Mouse (Mus musculus) hindbrain, embryonic 10.5 days (tissue): ENCODE measurements around the gene Fry. TPM values are rescaled to one million over a fixed set of nuclear protein-coding genes. Genes with fewer than 3 reads are reported as not detected.

Experiments
- DNase-seq: peaks from one replicate; pipeline ENCODE4 v3.0.0-alpha.2; 2017; ENCODE audit warnings: low spot score
- H3K27ac ChIP-seq: fragments of 300-500 bp; sonication (generic); 2 replicates; pipeline ENCODE4 v1.5.1; 2016; ENCODE audit warnings: mild to moderate bottlenecking, moderate library complexity
- H3K27me3 ChIP-seq: fragments of 300-500 bp; sonication (generic); 2 replicates; pipeline ENCODE4 v1.6.1; 2016; ENCODE audit warnings: mild to moderate bottlenecking; ENCODE audit not compliant: poor library complexity, insufficient read depth, severe bottlenecking
- H3K36me3 ChIP-seq: fragments of 300-500 bp; sonication (generic); 2 replicates; pipeline ENCODE4 v1.6.1; 2016; ENCODE audit warnings: mild to moderate bottlenecking, moderate library complexity
- H3K4me1 ChIP-seq: fragments of 300-500 bp; sonication (generic); replicated peaks from 2 replicates; pipeline ENCODE4 v1.6.1; 2016; ENCODE audit warnings: mild to moderate bottlenecking
- H3K4me3 ChIP-seq: fragments of 300-500 bp; sonication (generic); 2 replicates; pipeline ENCODE4 v1.5.1; 2016; ENCODE audit warnings: mild to moderate bottlenecking, moderate library complexity
- H3K9me3 ChIP-seq: fragments of 300-500 bp; sonication (generic); 2 replicates; pipeline ENCODE4 v1.6.1; 2016; ENCODE audit warnings: mild to moderate bottlenecking, moderate library complexity
- WGBS: fragments of 180-500 bp; shearing (Covaris S2); methylation state at CpG from one replicate; pipeline ENCODE4 v1.1.7; 2016; 5-methylcytosine and 5-hydroxymethylcytosine counted together
- polyA plus RNA-seq: library from polyadenylated mRNA; unstranded; fragments of >200 nt; fragmentation: Nextera tagmentation; extraction: Ambion mirVana; gene quantifications from 2 replicates; pipeline ENCODE4 v1.2.1, GENCODE M21; 2016

Gene Fry
- polyA plus RNA-seq, 1 experiment from 2014 or later: 12.5 TPM

GRCm38 (mm10) chr5:150272173-150272572 lies 153.7 kb downstream of the Fry start:
- WGBS: 92% methylated on average over 9 of the region's 9 CpGs
- Histone ChIP-seq H3K4me3 (no peak overlapping the region), H3K36me3 (no peaks in the 10 kb centered on the region), H3K27ac (no peak overlapping the region), H3K4me1 (no peaks in the 10 kb centered on the region), H3K27me3 (no peaks in the 10 kb centered on the region), H3K9me3 (0 out of 2 replicates have a peak, but pooled peaks cover 10% of the 10 kb centered on the region)
- no peak for DNase-seq

GRCm38 (mm10) chr5:150275314-150275713 lies 156.9 kb downstream of the Fry start:
- Histone ChIP-seq H3K27me3 (no peaks in the 10 kb centered on the region), H3K36me3 (no peaks in the 10 kb centered on the region), H3K4me3 (no peak overlapping the region), H3K27ac (no peak overlapping the region), H3K9me3 (0 out of 2 replicates have a peak, but pooled peaks cover 5% of the 10 kb centered on the region), H3K4me1 (no peaks in the 10 kb centered on the region)
- WGBS: 94% methylated on average over 6 of the region's 6 CpGs
- no peak for DNase-seq

- H3K27me3 ChIP-seq: no peaks in the 10 kb centered on the region
- H3K4me3 ChIP-seq: no peak overlapping the region
- WGBS: 84% methylated on average over 4 of the region's 4 CpGs
- no peaks in the 10 kb centered on the region for H3K36me3 ChIP-seq
- no peaks in the 10 kb centered on the region for H3K4me1 ChIP-seq
- no peak overlapping the region for H3K27ac ChIP-seq
- DNase-seq: no peak
- H3K9me3 ChIP-seq: peaks cover 11% of the 10 kb centered on the region
Observed at GRCm38 (mm10) chr5:150276611-150277010, 158.2 kb downstream of the Fry start.

GRCm38 (mm10) chr5:150279387-150279786 lies 160.9 kb downstream of the Fry start:
- no peak overlapping the region for H3K4me3 ChIP-seq
- no peak for DNase-seq
- peaks cover 11% of the 10 kb centered on the region for H3K9me3 ChIP-seq
- WGBS: 89% methylated on average over 6 of the region's 6 CpGs
- H3K4me1 ChIP-seq: no peaks in the 10 kb centered on the region
- no peaks in the 10 kb centered on the region for H3K36me3 ChIP-seq
- H3K27ac ChIP-seq: no peak overlapping the region
- H3K27me3 ChIP-seq: no peaks in the 10 kb centered on the region

- H3K4me1 ChIP-seq: no peaks in the 10 kb centered on the region
- 80% methylated on average over 2 of the region's 2 CpGs for WGBS
- no peak for DNase-seq
- H3K9me3 ChIP-seq: peaks cover 6% of the 10 kb centered on the region
- no peaks in the 10 kb centered on the region for H3K36me3 ChIP-seq
- H3K27ac ChIP-seq: no peak overlapping the region
- H3K27me3 ChIP-seq: no peaks in the 10 kb centered on the region
- H3K4me3 ChIP-seq: no peak overlapping the region
Observed at GRCm38 (mm10) chr5:150281084-150281483, 162.6 kb downstream of the Fry start.

GRCm38 (mm10) chr5:150282091-150282490 lies 163.6 kb downstream of the Fry start:
- peaks cover 6% of the 10 kb centered on the region for H3K9me3 ChIP-seq
- no peak overlapping the region for H3K4me3 ChIP-seq
- no peaks in the 10 kb centered on the region for H3K27me3 ChIP-seq
- 79% methylated on average over 7 of the region's 7 CpGs for WGBS
- no peak for DNase-seq
- H3K36me3 ChIP-seq: no peaks in the 10 kb centered on the region
- H3K4me1 ChIP-seq: no peaks in the 10 kb centered on the region
- no peak overlapping the region for H3K27ac ChIP-seq

GRCm38 (mm10) chr5:150287949-150288348 lies 169.5 kb downstream of the Fry start:
- 85% methylated on average over 7 of the region's 7 CpGs for WGBS
- no peak for DNase-seq

GRCm38 (mm10) chr5:150289611-150290010 lies 171.2 kb downstream of the Fry start:
- DNase-seq: no peak
- Histone ChIP-seq H3K27me3 (no peaks in the 10 kb centered on the region), H3K36me3 (no peaks in the 10 kb centered on the region), H3K4me3 (no peak overlapping the region), H3K27ac (no peak overlapping the region), H3K4me1 (peaks cover 10% of the 10 kb centered on the region), H3K9me3 (no peaks in the 10 kb centered on the region)
- WGBS: 75% methylated on average over 8 of the region's 8 CpGs

More at GRCm38 (mm10) chr5:150287949-150288348, 169.5 kb downstream of the Fry start:
- Histone ChIP-seq H3K9me3 (no peaks in the 10 kb centered on the region), H3K27ac (no peak overlapping the region), H3K27me3 (no peaks in the 10 kb centered on the region), H3K36me3 (no peaks in the 10 kb centered on the region), H3K4me1 (peaks cover 9% of the 10 kb centered on the region; the same call in 1 of the 2 replicates), H3K4me3 (no peak overlapping the region)

- Histone ChIP-seq H3K9me3 (no peaks in the 10 kb centered on the region), H3K36me3 (no peaks in the 10 kb centered on the region), H3K4me1 (peaks cover 18% of the 10 kb centered on the region), H3K27ac (no peak overlapping the region), H3K27me3 (no peaks in the 10 kb centered on the region), H3K4me3 (no peak overlapping the region)
- no peak for DNase-seq
- 77% methylated on average over 4 of the region's 4 CpGs for WGBS
Observed at GRCm38 (mm10) chr5:150290494-150291199, 172.2 kb downstream of the Fry start.

- DNase-seq: no peak
- Histone ChIP-seq H3K36me3 (no peaks in the 10 kb centered on the region), H3K4me1 (peaks cover 19% of the 10 kb centered on the region), H3K27me3 (no peaks in the 10 kb centered on the region), H3K9me3 (no peaks in the 10 kb centered on the region), H3K27ac (no peak overlapping the region), H3K4me3 (no peak overlapping the region)
- 89% methylated on average over 6 of the region's 6 CpGs for WGBS
Observed at GRCm38 (mm10) chr5:150291216-150291615, 172.8 kb downstream of the Fry start.

- H3K4me1 ChIP-seq: peaks cover 19% of the 10 kb centered on the region
- H3K9me3 ChIP-seq: no peaks in the 10 kb centered on the region
- H3K36me3 ChIP-seq: no peaks in the 10 kb centered on the region
- H3K27ac ChIP-seq: no peak overlapping the region
- 50% methylated on average over 3 of the region's 3 CpGs for WGBS
- no peak overlapping the region for H3K4me3 ChIP-seq
- DNase-seq: no peak
- H3K27me3 ChIP-seq: no peaks in the 10 kb centered on the region
Observed at GRCm38 (mm10) chr5:150292186-150292585, 173.7 kb downstream of the Fry start.

GRCm38 (mm10) chr5:150294306-150294705 lies 175.9 kb downstream of the Fry start:
- Histone ChIP-seq H3K4me3 (no peak overlapping the region), H3K27me3 (no peaks in the 10 kb centered on the region), H3K36me3 (no peaks in the 10 kb centered on the region), H3K4me1 (peaks cover 19% of the 10 kb centered on the region), H3K9me3 (no peaks in the 10 kb centered on the region), H3K27ac (no peak overlapping the region)
- DNase-seq: no peak
- 62% methylated on average over 11 of the region's 11 CpGs for WGBS

- 82% methylated on average over 11 of the region's 11 CpGs for WGBS
- H3K9me3 ChIP-seq: no peaks in the 10 kb centered on the region
- H3K4me3 ChIP-seq: no peak overlapping the region
- H3K27ac ChIP-seq: no peak overlapping the region
- peaks cover 19% of the 10 kb centered on the region for H3K4me1 ChIP-seq
- no peaks in the 10 kb centered on the region for H3K27me3 ChIP-seq
- no peak for DNase-seq
- H3K36me3 ChIP-seq: no peaks in the 10 kb centered on the region
Observed at GRCm38 (mm10) chr5:150295096-150295495, 176.7 kb downstream of the Fry start.
